Mouse (Mus musculus): ENCODE measurements around the gene Ppp1r27. TPM values are rescaled to one million over a fixed set of nuclear protein-coding genes. Genes with fewer than 3 reads are reported as not detected.

The Ppp1r27 gene
- total RNA-seq, 1 experiment = not detected

DNA sequence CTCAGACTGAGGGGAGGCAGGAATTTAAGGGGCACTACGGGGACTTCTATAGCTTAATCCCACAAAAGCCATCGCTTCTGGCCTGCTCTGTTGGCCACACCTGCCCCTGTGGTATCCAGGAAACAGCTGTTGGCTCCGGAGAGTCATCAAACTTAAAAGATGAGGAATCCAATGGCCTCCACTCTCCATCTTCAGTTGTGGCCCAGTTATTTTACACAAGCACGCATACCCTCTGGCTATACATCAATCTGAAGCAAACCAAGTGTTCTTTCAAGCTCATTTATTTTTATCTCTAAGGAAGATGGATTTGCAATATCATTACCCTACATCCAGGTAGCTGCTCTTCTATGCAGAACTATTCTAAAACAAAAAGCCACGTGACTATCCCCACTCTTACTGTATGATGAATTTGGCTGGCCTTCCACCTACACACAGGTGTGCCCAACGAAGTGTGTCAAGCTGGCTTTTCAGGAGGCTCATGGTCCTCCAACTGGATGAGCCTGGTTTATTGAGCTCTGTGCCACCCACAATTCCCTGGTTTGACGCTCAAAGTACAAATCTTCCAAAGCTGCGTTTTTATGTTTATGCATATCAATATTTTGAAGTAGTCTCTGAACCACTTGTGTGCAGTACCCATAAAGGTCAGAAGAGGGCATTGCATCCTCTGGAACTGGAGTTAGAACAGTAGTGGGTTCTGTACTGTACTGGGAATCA, 31.5 kb upstream of the Ppp1r27 start:
- DNase-seq (ENCODE audit: low read depth, low spot score) = no peak
- TF ChIP-seq MAFK (IDR thresholded peaks at IDR 0.05; ENCODE audit: insufficient read depth, low read depth, low read length) (no peak), HCFC1 (IDR thresholded peaks at IDR 0.05; ENCODE audit: borderline replicate concordance, insufficient read depth, low read length) (no peak), ZC3H11A (IDR thresholded peaks at IDR 0.05; ENCODE audit: borderline replicate concordance, low read depth, low read length) (no peak), ZNF384 (IDR thresholded peaks at IDR 0.05; ENCODE audit: low read depth, low read length) (no peak), CHD2 (IDR thresholded peaks at IDR 0.05; ENCODE audit: low read depth, low read length) (no peak)
- Histone ChIP-seq H3K9me3 (ENCODE audit: control insufficient read depth, insufficient read depth, low read depth, low read length) (no peaks in the 10 kb centered on the region), H3K4me3 (ENCODE audit: insufficient read depth in 1 of 2, low read depth in 1 of 2, low read length in 2 of 2, poor library complexity in 1 of 2, severe bottlenecking in 1 of 2) (peak overlapping the region; percentile 70 to 88), H3K4me1 (ENCODE audit: control insufficient read depth in 2 of 2, insufficient read depth in 2 of 2, low read length in 2 of 2, poor library complexity in 1 of 2) (peaks cover 3 to 21% of the 10 kb centered on the region in 2 experiments), H3K27ac (ENCODE audit: insufficient read depth, low read depth, low read length, poor library complexity, severe bottlenecking) (peak overlapping the region; percentile 98), H3K36me3 (ENCODE audit: control insufficient read depth, insufficient read depth, low read length, poor library complexity, severe bottlenecking) (peaks cover 38% of the 10 kb centered on the region), H3K9ac (ENCODE audit: insufficient read depth, low read depth, low read length, poor library complexity, severe bottlenecking) (peak overlapping the region; percentile 95)
- in situ Hi-C loops (cut with MboI; ENCODE audit: low sequenced_read_pairs in 2 of 2, unreplicated experiment in 2 of 2) = no loop called here

DNA sequence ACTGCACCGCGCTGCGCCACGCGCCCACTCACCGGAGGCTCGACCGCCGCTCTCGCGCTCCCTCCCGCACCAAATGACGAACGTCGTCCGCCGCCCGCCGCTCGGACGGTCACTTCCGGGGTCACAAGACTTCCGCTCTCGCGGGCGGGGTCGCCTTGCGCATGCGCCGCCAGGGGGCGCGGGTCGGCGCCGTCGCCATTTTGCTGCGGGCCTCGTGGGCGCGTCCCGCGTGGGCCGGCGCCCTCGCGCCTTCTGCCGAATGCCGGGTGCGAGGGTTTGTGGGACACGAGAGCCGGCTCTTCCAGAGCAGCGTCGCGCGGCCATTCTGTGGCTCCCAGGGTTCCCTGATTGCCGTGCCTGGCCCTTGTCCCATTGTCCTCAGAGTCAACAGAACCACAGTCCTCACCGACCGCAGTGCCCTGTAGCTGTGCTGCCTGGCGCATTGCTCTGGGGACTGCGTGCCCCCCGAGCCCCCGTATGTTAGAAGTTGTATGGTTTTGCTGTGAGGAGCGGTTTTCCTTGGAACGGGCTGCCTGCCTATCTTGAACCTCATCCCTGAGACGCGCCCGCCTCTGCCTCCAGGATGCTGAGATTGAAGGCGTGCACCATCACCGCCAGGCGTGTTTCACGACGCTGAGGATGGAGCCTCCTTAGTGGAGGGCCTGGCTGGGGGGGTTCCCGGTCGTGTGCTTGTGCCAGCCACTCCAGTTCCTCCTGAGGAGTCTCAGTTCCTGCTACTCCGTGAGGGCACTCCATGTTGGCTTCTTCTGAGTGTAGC, 30.7 kb upstream of the Ppp1r27 start, which contains the start of gene Arhgdia:
TSS of gene Arhgdia (minus strand) at position 135 of the 778 bp plus-strand sequence.
- no peak for DNase-seq (ENCODE audit: low read depth, low spot score)
- Histone ChIP-seq H3K9ac (ENCODE audit: insufficient read depth, low read depth, low read length, poor library complexity, severe bottlenecking) (peak within 1 kb of the TSS; percentile 95), H3K9me3 (ENCODE audit: control insufficient read depth, insufficient read depth, low read depth, low read length) (no peaks in the 10 kb centered on the region), H3K27ac (ENCODE audit: insufficient read depth, low read depth, low read length, poor library complexity, severe bottlenecking) (peak within 1 kb of the TSS; percentile 98), H3K36me3 (ENCODE audit: control insufficient read depth, insufficient read depth, low read length, poor library complexity, severe bottlenecking) (peaks cover 33% of the 10 kb centered on the region), H3K4me3 (ENCODE audit: insufficient read depth in 1 of 2, low read depth in 1 of 2, low read length in 2 of 2, poor library complexity in 1 of 2, severe bottlenecking in 1 of 2) (peak within 1 kb of the TSS; percentile 88 to 89), H3K4me1 (ENCODE audit: control insufficient read depth in 2 of 2, insufficient read depth in 2 of 2, low read length in 2 of 2, poor library complexity in 1 of 2) (peaks cover 3 to 21% of the 10 kb centered on the region in 2 experiments)
- TF ChIP-seq HCFC1 (IDR thresholded peaks at IDR 0.05; ENCODE audit: borderline replicate concordance, insufficient read depth, low read length) (peak; percentile 42; the same call in 1 of the 2 replicates), CHD2 (IDR thresholded peaks at IDR 0.05; ENCODE audit: low read depth, low read length) (no peak)
- in situ Hi-C loops (cut with MboI; ENCODE audit: low sequenced_read_pairs in 2 of 2, unreplicated experiment in 2 of 2) = no loop called here

- no peak for TF ChIP-seq MAFK (IDR thresholded peaks at IDR 0.05; ENCODE audit: insufficient read depth, low read depth, low read length)
- in situ Hi-C loops (cut with MboI; ENCODE audit: low sequenced_read_pairs in 2 of 2, unreplicated experiment in 2 of 2) = no loop called here
- H3K4me3 ChIP-seq (ENCODE audit: insufficient read depth in 1 of 2, low read depth in 1 of 2, low read length in 2 of 2, poor library complexity in 1 of 2, severe bottlenecking in 1 of 2) = peak overlapping the region; percentile 88 to 89
- H3K27ac ChIP-seq (ENCODE audit: insufficient read depth, low read depth, low read length, poor library complexity, severe bottlenecking) = peak overlapping the region; percentile 98
- peaks cover 3 to 21% of the 10 kb centered on the region in 2 experiments for H3K4me1 ChIP-seq (ENCODE audit: control insufficient read depth in 2 of 2, insufficient read depth in 2 of 2, low read length in 2 of 2, poor library complexity in 1 of 2)
- peak overlapping the region; percentile 95 for H3K9ac ChIP-seq (ENCODE audit: insufficient read depth, low read depth, low read length, poor library complexity, severe bottlenecking)
- peaks cover 30% of the 10 kb centered on the region for H3K36me3 ChIP-seq (ENCODE audit: control insufficient read depth, insufficient read depth, low read length, poor library complexity, severe bottlenecking)
- DNase-seq (ENCODE audit: low read depth, low spot score) = no peak
- no peaks in the 10 kb centered on the region for H3K9me3 ChIP-seq (ENCODE audit: control insufficient read depth, insufficient read depth, low read depth, low read length)
These were observed 30.0 kb upstream of the Ppp1r27 start for GRCm38 (mm10) chr11:120580871-120581331.

DNA sequence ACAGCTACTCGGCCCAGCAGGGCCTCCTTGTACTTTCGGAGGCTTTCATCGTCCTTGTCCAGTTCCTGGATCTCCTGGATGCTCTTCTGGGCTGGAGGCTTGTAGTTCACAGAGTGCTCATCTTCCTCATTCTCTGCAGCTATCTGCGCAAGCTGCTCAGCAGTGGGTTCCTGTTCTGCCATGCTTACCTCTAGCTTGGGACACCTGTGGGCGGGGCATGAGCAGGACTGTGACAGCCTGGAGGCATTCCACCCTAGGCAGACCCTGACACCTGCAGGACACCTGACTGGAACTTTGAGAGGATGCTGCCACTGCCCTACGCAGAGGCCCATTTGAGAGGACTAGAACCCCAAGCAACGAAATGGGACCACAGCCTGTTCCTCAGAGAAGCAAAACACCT, 29.3 kb upstream of the Ppp1r27 start:
- H3K9me3 ChIP-seq (ENCODE audit: control insufficient read depth, insufficient read depth, low read depth, low read length) = no peaks in the 10 kb centered on the region
- in situ Hi-C loops (cut with MboI; ENCODE audit: low sequenced_read_pairs in 2 of 2, unreplicated experiment in 2 of 2) = no loop called here
- TF ChIP-seq HCFC1 (IDR thresholded peaks at IDR 0.05; ENCODE audit: borderline replicate concordance, insufficient read depth, low read length) (no peak), MAFK (IDR thresholded peaks at IDR 0.05; ENCODE audit: insufficient read depth, low read depth, low read length) (no peak), ZNF384 (IDR thresholded peaks at IDR 0.05; ENCODE audit: low read depth, low read length) (no peak), ZC3H11A (IDR thresholded peaks at IDR 0.05; ENCODE audit: borderline replicate concordance, low read depth, low read length) (no peak), CHD2 (IDR thresholded peaks at IDR 0.05; ENCODE audit: low read depth, low read length) (no peak)
- H3K27ac ChIP-seq (ENCODE audit: insufficient read depth, low read depth, low read length, poor library complexity, severe bottlenecking) = peak overlapping the region; percentile 98; the same call in 1 of the 2 replicates
- H3K36me3 ChIP-seq (ENCODE audit: control insufficient read depth, insufficient read depth, low read length, poor library complexity, severe bottlenecking) = peaks cover 29% of the 10 kb centered on the region
- peak overlapping the region; percentile 95 for H3K9ac ChIP-seq (ENCODE audit: insufficient read depth, low read depth, low read length, poor library complexity, severe bottlenecking)
- H3K4me1 ChIP-seq (ENCODE audit: control insufficient read depth in 2 of 2, insufficient read depth in 2 of 2, low read length in 2 of 2, poor library complexity in 1 of 2) = peaks cover 3 to 21% of the 10 kb centered on the region in 2 experiments
- no peak for DNase-seq (ENCODE audit: low read depth, low spot score)
- H3K4me3 ChIP-seq (ENCODE audit: insufficient read depth in 1 of 2, low read depth in 1 of 2, low read length in 2 of 2, poor library complexity in 1 of 2, severe bottlenecking in 1 of 2) = peak overlapping the region; percentile 88 to 89
